Mouse (Mus musculus) embryonic facial prominence, embryonic 11.5 days (tissue): Measurements from ENCODE around the gene Gm27029. TPM values are rescaled to one million over a fixed set of nuclear protein-coding genes. Genes with fewer than 3 reads are reported as not detected.

Experiments used
- ATAC-seq: fragments of 200-750 bp; cut with Nextera tagmentation; replicated peaks from 2 replicates; pipeline ENCODE4 v1.8.0; 2017; ENCODE audit warnings: low read depth; ENCODE audit not compliant: insufficient number of reproducible peaks, low FRiP score, low TSS enrichment
- DNase-seq: peaks from one replicate; pipeline ENCODE4 v3.0.0-alpha.2; 2015; ENCODE audit warnings: low spot score
- H3K27ac ChIP-seq: fragments of 300-500 bp; sonication (generic); replicated peaks from 2 replicates; pipeline ENCODE4 v1.5.1; 2014; ENCODE audit warnings: mild to moderate bottlenecking, low read depth, low read length, control low read depth
- H3K27me3 ChIP-seq: fragments of 300-500 bp; sonication (generic); 2 replicates; pipeline ENCODE4 v1.6.1; 2014; ENCODE audit warnings: mild to moderate bottlenecking, low read length, moderate library complexity, mixed read lengths; ENCODE audit not compliant: control insufficient read depth, insufficient read depth
- H3K36me3 ChIP-seq: fragments of 300-500 bp; sonication (generic); replicated peaks from 2 replicates; pipeline ENCODE4 v1.6.1; 2014; ENCODE audit warnings: low read depth, mild to moderate bottlenecking, low read length, moderate library complexity, mixed read lengths; ENCODE audit not compliant: control insufficient read depth, insufficient read depth
- H3K4me1 ChIP-seq: fragments of 300-500 bp; sonication (generic); 2 replicates; pipeline ENCODE4 v1.6.1; 2014; ENCODE audit warnings: low read length, mixed read lengths; ENCODE audit not compliant: control insufficient read depth, insufficient read depth
- H3K4me2 ChIP-seq: fragments of 300-500 bp; sonication (generic); 2 replicates; pipeline ENCODE4 v1.6.1; 2014; ENCODE audit warnings: low read depth, mild to moderate bottlenecking, control low read depth, low read length, moderate library complexity
- H3K4me3 ChIP-seq: fragments of 300-500 bp; sonication (generic); 2 replicates; pipeline ENCODE4 v1.5.1; 2014; ENCODE audit warnings: low read depth, low read length, control low read depth
- H3K9ac ChIP-seq: fragments of 300-500 bp; sonication (generic); replicated peaks from 2 replicates; pipeline ENCODE4 v1.6.1; 2014; ENCODE audit warnings: mild to moderate bottlenecking, control low read depth, low read length
- H3K9me3 ChIP-seq: fragments of 300-500 bp; sonication (generic); replicated peaks from 2 replicates; pipeline ENCODE4 v1.6.1; 2016; ENCODE audit warnings: mild to moderate bottlenecking, low read length, inconsistent platforms, mixed read lengths; ENCODE audit not compliant: control insufficient read depth
- WGBS: fragments of 180-500 bp; shearing (Covaris S2); extraction: QIAGEN DNeasy Blood & Tissue Kit; methylation state at CpG from one replicate; pipeline ENCODE4 v1.1.7; 2014; 5-methylcytosine and 5-hydroxymethylcytosine counted together
- polyA plus RNA-seq: library from polyadenylated mRNA; unstranded; fragments of >200 nt; fragmentation: Nextera tagmentation; extraction: Ambion mirVana; gene quantifications from 2 replicates; pipeline ENCODE4 v1.2.1, GENCODE M21; 2014

Gm27029 gene
- polyA plus RNA-seq, 1 experiment from 2014 or later = 10.1 TPM

- H3K36me3 ChIP-seq = peaks cover 4% of the 10 kb centered on the region
- ATAC-seq = no peak
These were observed 6.7 kb upstream of the Gm27029 start for GRCm38 (mm10) chr11:101431327-101431726.

GRCm38 (mm10) chr11:101426165-101426564, 1.6 kb upstream of the Gm27029 start:
- 65% methylated on average over 8 of the region's 8 CpGs for WGBS
- no peak overlapping the region for H3K9ac ChIP-seq

More at GRCm38 (mm10) chr11:101431327-101431726, 6.7 kb upstream of the Gm27029 start:
- Histone ChIP-seq H3K9ac (no peak overlapping the region), H3K27ac (no peak overlapping the region), H3K4me1 (no peaks in the 10 kb centered on the region), H3K27me3 (no peaks in the 10 kb centered on the region), H3K4me2 (no peak overlapping the region), H3K4me3 (no peak overlapping the region), H3K9me3 (no peaks in the 10 kb centered on the region)
- DNase-seq = no peak
- WGBS = 92% methylated on average over 9 of the region's 9 CpGs

GRCm38 (mm10) chr11:101424925-101425813, 573 bp upstream of the Gm27029 start, which contains the start of the genes Rundc1 and Ptges3l:
TSS of gene Rundc1 (plus strand) at chr11:101425085.
TSS of gene Ptges3l (minus strand) at chr11:101425333.
- ATAC-seq = peak; percentile 83
- H3K4me2 ChIP-seq = peak within 1 kb of the TSS; percentile 79
- under 1% methylated on average over 76 of the region's 81 CpGs for WGBS
- peak within 1 kb of the TSS; percentile 66 for H3K9ac ChIP-seq
- H3K4me1 ChIP-seq = no peaks in the 10 kb centered on the region
- H3K36me3 ChIP-seq = peaks cover under 1% of the 10 kb centered on the region; the same call in 1 of the 2 replicates
- peak within 1 kb of the TSS; percentile 74 for H3K4me3 ChIP-seq
- H3K9me3 ChIP-seq = no peaks in the 10 kb centered on the region
- H3K27ac ChIP-seq = peak within 1 kb of the TSS; percentile 30
- H3K27me3 ChIP-seq = no peaks in the 10 kb centered on the region
- peak; percentile 99 for DNase-seq

More at GRCm38 (mm10) chr11:101426165-101426564, 1.6 kb upstream of the Gm27029 start:
- peaks cover 2% of the 10 kb centered on the region; the same call in 1 of the 2 replicates for H3K36me3 ChIP-seq
- peak overlapping the region; percentile 74 for H3K4me3 ChIP-seq
- ATAC-seq = no peak
- H3K4me2 ChIP-seq = peak overlapping the region; percentile 79
- no peaks in the 10 kb centered on the region for H3K27me3 ChIP-seq
- no peaks in the 10 kb centered on the region for H3K9me3 ChIP-seq
- no peak overlapping the region for H3K27ac ChIP-seq
- DNase-seq = no peak
- no peaks in the 10 kb centered on the region for H3K4me1 ChIP-seq

- no peak overlapping the region for H3K9ac ChIP-seq
- no peaks in the 10 kb centered on the region for H3K9me3 ChIP-seq
- no peak overlapping the region for H3K27ac ChIP-seq
- no peak overlapping the region for H3K4me3 ChIP-seq
- H3K4me1 ChIP-seq = peaks cover 3% of the 10 kb centered on the region; the same call in 1 of the 2 replicates
- WGBS = 86% methylated on average over 5 of the region's 5 CpGs
- no peak for ATAC-seq
- H3K4me2 ChIP-seq = no peak overlapping the region
- H3K27me3 ChIP-seq = no peaks in the 10 kb centered on the region
- no peaks in the 10 kb centered on the region for H3K36me3 ChIP-seq
- DNase-seq = no peak
These were observed 4.4 kb downstream of the Gm27029 start for GRCm38 (mm10) chr11:101420148-101420547.

GRCm38 (mm10) chr11:101419610-101420009, 5.0 kb downstream of the Gm27029 start:
- no peaks in the 10 kb centered on the region for H3K27me3 ChIP-seq
- no peak overlapping the region for H3K4me3 ChIP-seq
- no peaks in the 10 kb centered on the region for H3K36me3 ChIP-seq
- no peak overlapping the region for H3K27ac ChIP-seq
- H3K4me1 ChIP-seq = peaks cover 3% of the 10 kb centered on the region; the same call in 1 of the 2 replicates
- no peak overlapping the region for H3K4me2 ChIP-seq
- no peaks in the 10 kb centered on the region for H3K9me3 ChIP-seq
- H3K9ac ChIP-seq = no peak overlapping the region
- DNase-seq (peak; percentile 20), ATAC-seq (no peak)
- 23% methylated on average over 3 of the region's 3 CpGs for WGBS

- Histone ChIP-seq H3K27me3 (no peaks in the 10 kb centered on the region), H3K4me3 (no peak overlapping the region), H3K27ac (no peak overlapping the region), H3K9ac (no peak overlapping the region), H3K36me3 (no peaks in the 10 kb centered on the region), H3K4me1 (peaks cover 3% of the 10 kb centered on the region; the same call in 1 of the 2 replicates), H3K4me2 (no peak overlapping the region), H3K9me3 (no peaks in the 10 kb centered on the region)
- 48% methylated on average over 6 of the region's 6 CpGs for WGBS
- ATAC-seq = no peak
- no peak for DNase-seq
These were observed 5.6 kb downstream of the Gm27029 start for GRCm38 (mm10) chr11:101418991-101419390.

- peak; percentile 82 for ATAC-seq
- H3K4me2 ChIP-seq = peak within 1 kb of the TSS; percentile 81
- peaks cover 3% of the 10 kb centered on the region; the same call in 1 of the 2 replicates for H3K4me1 ChIP-seq
- H3K27me3 ChIP-seq = no peaks in the 10 kb centered on the region
- peak within 1 kb of the TSS; percentile 87 for H3K4me3 ChIP-seq
- peak within 1 kb of the TSS; percentile 90 for H3K9ac ChIP-seq
- WGBS = under 1% methylated on average over 45 of the region's 45 CpGs
- no peaks in the 10 kb centered on the region for H3K36me3 ChIP-seq
- no peaks in the 10 kb centered on the region for H3K9me3 ChIP-seq
- DNase-seq = peak; percentile 93
- H3K27ac ChIP-seq = peak within 1 kb of the TSS; percentile 59; the same call in 1 of the 2 replicates
These were observed 7.3 kb downstream of the Gm27029 start, which contains the start of gene Aarsd1 for GRCm38 (mm10) chr11:101417101-101417855. TSS of gene Aarsd1 (minus strand) at chr11:101417615.
